Mouse (Mus musculus) myocyte (in vitro differentiated cells): ENCODE results near the gene Ugt1a6b. TPM values are rescaled to one million over a fixed set of nuclear protein-coding genes. Genes with fewer than 3 reads are reported as not detected.

ENCODE experiments used
- H3K27me3 ChIP-seq: one replicate; pipeline ENCODE4 v1.6.1; 2011; ENCODE audit not compliant: control insufficient read depth, insufficient read depth, insufficient read length
- H3K36me3 ChIP-seq: one replicate; pipeline ENCODE4 v1.6.1; 2011; ENCODE audit not compliant: control insufficient read depth, insufficient read depth
- H3K4me2 ChIP-seq: one replicate; pipeline ENCODE4 v1.6.1; 2011; ENCODE audit warnings: low read depth, control low read depth
- H3K4me3 ChIP-seq: one replicate; pipeline ENCODE4 v1.5.1; 2011; ENCODE audit warnings: mild to moderate bottlenecking, control low read depth, moderate library complexity
- H3K79me2 ChIP-seq: one replicate; pipeline ENCODE4 v1.6.1; 2011; ENCODE audit not compliant: control insufficient read depth, insufficient read depth
- H3ac ChIP-seq: one replicate; pipeline ENCODE4 v1.6.1; 2011; ENCODE audit not compliant: control insufficient read depth, insufficient read length
- CEBPB ChIP-seq: IDR thresholded peaks from 2 replicates; pipeline ENCODE4 v1.6.1; 2011; ENCODE audit warnings: mild to moderate bottlenecking, moderate library complexity; ENCODE audit not compliant: poor library complexity, insufficient read depth, severe bottlenecking
- E2F4 ChIP-seq: IDR thresholded peaks from one replicate; pipeline ENCODE4 v1.6.1; 2011; ENCODE audit warnings: mild to moderate bottlenecking, control low read depth, moderate library complexity; ENCODE audit not compliant: insufficient read depth
- MAX ChIP-seq: IDR thresholded peaks from one replicate; pipeline ENCODE4 v1.6.1; 2011; ENCODE audit warnings: low read depth, mild to moderate bottlenecking, control low read depth
- MYOD1 ChIP-seq, 3 experiments: IDR thresholded peaks; one replicate each; pipeline ENCODE4 v1.6.1; 2011; ENCODE audit warnings: control low read depth in 2 of 3, low read depth in 2 of 3, mild to moderate bottlenecking in 2 of 3, moderate library complexity in 1 of 3; ENCODE audit not compliant: insufficient read length in 2 of 3, control insufficient read depth in 1 of 3
- MYOG ChIP-seq, 3 experiments: IDR thresholded peaks; one replicate each; pipeline ENCODE4 v1.6.1; 2011; ENCODE audit warnings: control low read depth in 2 of 3, low read depth in 2 of 3, mild to moderate bottlenecking in 2 of 3; ENCODE audit not compliant: insufficient read length in 2 of 3, control insufficient read depth in 1 of 3, insufficient read depth in 1 of 3
- POLR2A ChIP-seq: IDR thresholded peaks from one replicate; pipeline ENCODE4 v1.6.1; 2011; ENCODE audit warnings: low read depth, mild to moderate bottlenecking, control low read depth, moderate library complexity; ENCODE audit not compliant: insufficient read length
- POLR2AphosphoS2 ChIP-seq: IDR thresholded peaks from one replicate; pipeline ENCODE4 v1.6.1; 2011; ENCODE audit warnings: low read depth, control low read depth; ENCODE audit not compliant: insufficient read length
- REST ChIP-seq: IDR thresholded peaks from one replicate; pipeline ENCODE4 v1.6.1; 2011; ENCODE audit warnings: mild to moderate bottlenecking, control low read depth, moderate library complexity; ENCODE audit not compliant: insufficient read depth, insufficient read length
- SRF ChIP-seq: IDR thresholded peaks from one replicate; pipeline ENCODE4 v1.6.1; 2011; ENCODE audit warnings: low read depth; ENCODE audit not compliant: control insufficient read depth, insufficient read length
- TCF12 ChIP-seq: IDR thresholded peaks from one replicate; pipeline ENCODE4 v1.6.1; 2011; ENCODE audit warnings: mild to moderate bottlenecking, control low read depth; ENCODE audit not compliant: poor library complexity, insufficient read depth, severe bottlenecking
- TCF3 ChIP-seq: IDR thresholded peaks from one replicate; pipeline ENCODE4 v1.6.1; 2011; ENCODE audit warnings: low read depth, control low read depth; ENCODE audit not compliant: insufficient read length
- USF1 ChIP-seq: IDR thresholded peaks from one replicate; pipeline ENCODE4 v1.6.1; 2011; ENCODE audit warnings: low read depth, mild to moderate bottlenecking, control low read depth, moderate library complexity
- polyA plus RNA-seq: library from polyadenylated mRNA; unstranded; fragments of >200 nt; fragmentation: generic; extraction: Trizol; gene quantifications from one replicate; pipeline ENCODE4 v1.2.1, GENCODE M21; 2012; ENCODE audit warnings: missing spikeins

The Ugt1a6b gene
- polyA plus RNA-seq, 1 experiment, result 0.04 TPM

- H3K36me3 ChIP-seq, result no peaks in the 10 kb centered on the region
- H3K79me2 ChIP-seq, result no peaks in the 10 kb centered on the region
- no peak for TF ChIP-seq POLR2A
- TF ChIP-seq TCF3, result no peak
- no peak for TF ChIP-seq SRF
- no peak for TF ChIP-seq USF1
- no peak for TF ChIP-seq MYOG (IDR thresholded peaks at IDR 0.05; ENCODE audit: control insufficient read depth in 1 of 3, insufficient read depth in 1 of 3, insufficient read length in 2 of 3, low read depth in 2 of 3)
- no peak for TF ChIP-seq POLR2AphosphoS2
- no peak for TF ChIP-seq MAX
- TF ChIP-seq CEBPB, result no peak
- TF ChIP-seq REST, result no peak
- no peak overlapping the region for H3K4me3 ChIP-seq
- H3K27me3 ChIP-seq, result peaks cover 10% of the 10 kb centered on the region
- no peak overlapping the region for H3ac ChIP-seq
- H3K4me2 ChIP-seq, result no peak overlapping the region
Observed at GRCm38 (mm10) chr1:88245881-88246280, 142.8 kb downstream of the Ugt1a6b start.

GRCm38 (mm10) chr1:88246386-88246785, 143.3 kb downstream of the Ugt1a6b start:
- Histone ChIP-seq H3ac (no peak overlapping the region), H3K27me3 (peaks cover 14% of the 10 kb centered on the region), H3K79me2 (no peaks in the 10 kb centered on the region), H3K36me3 (no peaks in the 10 kb centered on the region), H3K4me2 (no peak overlapping the region), H3K4me3 (no peak overlapping the region)
- no peak for TF ChIP-seq MYOD1 (IDR thresholded peaks at IDR 0.05; ENCODE audit: control insufficient read depth in 1 of 3, insufficient read length in 2 of 3, low read depth in 2 of 3)
- no peak for TF ChIP-seq MYOG (IDR thresholded peaks at IDR 0.05; ENCODE audit: control insufficient read depth in 1 of 3, insufficient read depth in 1 of 3, insufficient read length in 2 of 3, low read depth in 2 of 3)
- TF ChIP-seq REST, result no peak

- no peak overlapping the region for H3K4me2 ChIP-seq
- H3K79me2 ChIP-seq, result no peaks in the 10 kb centered on the region
- no peaks in the 10 kb centered on the region for H3K36me3 ChIP-seq
- TF ChIP-seq TCF3 (no peak), POLR2AphosphoS2 (no peak), TCF12 (no peak), MAX (no peak), E2F4 (no peak), POLR2A (no peak), SRF (no peak)
- no peak overlapping the region for H3ac ChIP-seq
- peaks cover 12% of the 10 kb centered on the region for H3K27me3 ChIP-seq
- H3K4me3 ChIP-seq, result no peak overlapping the region
Observed at GRCm38 (mm10) chr1:88247660-88248059, 144.6 kb downstream of the Ugt1a6b start.

GRCm38 (mm10) chr1:88248658-88249057, 145.6 kb downstream of the Ugt1a6b start:
- Histone ChIP-seq H3ac (no peak overlapping the region), H3K36me3 (no peaks in the 10 kb centered on the region), H3K79me2 (no peaks in the 10 kb centered on the region), H3K4me3 (no peak overlapping the region), H3K4me2 (no peak overlapping the region), H3K27me3 (peaks cover 8% of the 10 kb centered on the region)
- TF ChIP-seq MYOD1 (IDR thresholded peaks at IDR 0.05; ENCODE audit: control insufficient read depth in 1 of 3, insufficient read length in 2 of 3, low read depth in 2 of 3), result no peak
- TF ChIP-seq MAX, result no peak
- TF ChIP-seq TCF3, result no peak
- TF ChIP-seq TCF12, result no peak
- TF ChIP-seq POLR2A, result no peak
- TF ChIP-seq POLR2AphosphoS2, result no peak
- no peak for TF ChIP-seq USF1
- no peak for TF ChIP-seq REST
- TF ChIP-seq MYOG (IDR thresholded peaks at IDR 0.05; ENCODE audit: control insufficient read depth in 1 of 3, insufficient read depth in 1 of 3, insufficient read length in 2 of 3, low read depth in 2 of 3), result no peak
- TF ChIP-seq E2F4, result no peak

GRCm38 (mm10) chr1:88249596-88249995, 146.5 kb downstream of the Ugt1a6b start:
- Histone ChIP-seq H3K79me2 (no peaks in the 10 kb centered on the region), H3K27me3 (peaks cover 8% of the 10 kb centered on the region), H3ac (no peak overlapping the region), H3K36me3 (no peaks in the 10 kb centered on the region), H3K4me2 (no peak overlapping the region), H3K4me3 (no peak overlapping the region)
- TF ChIP-seq TCF12 (no peak), TCF3 (no peak), USF1 (no peak), CEBPB (no peak), REST (no peak), POLR2AphosphoS2 (no peak), POLR2A (no peak), MYOG (IDR thresholded peaks at IDR 0.05; ENCODE audit: control insufficient read depth in 1 of 3, insufficient read depth in 1 of 3, insufficient read length in 2 of 3, low read depth in 2 of 3) (no peak), SRF (no peak), E2F4 (no peak), MAX (no peak), MYOD1 (IDR thresholded peaks at IDR 0.05; ENCODE audit: control insufficient read depth in 1 of 3, insufficient read length in 2 of 3, low read depth in 2 of 3) (no peak)
